Mouse (Mus musculus) B cell, adult 2 months (primary cell): Measurements from ENCODE around the gene Gpat3.

Source experiments
- DNase-seq, 2 experiments: peaks; one replicate each; pipeline ENCODE4 v3.0.0; 2022

The Gpat3 gene

DNA sequence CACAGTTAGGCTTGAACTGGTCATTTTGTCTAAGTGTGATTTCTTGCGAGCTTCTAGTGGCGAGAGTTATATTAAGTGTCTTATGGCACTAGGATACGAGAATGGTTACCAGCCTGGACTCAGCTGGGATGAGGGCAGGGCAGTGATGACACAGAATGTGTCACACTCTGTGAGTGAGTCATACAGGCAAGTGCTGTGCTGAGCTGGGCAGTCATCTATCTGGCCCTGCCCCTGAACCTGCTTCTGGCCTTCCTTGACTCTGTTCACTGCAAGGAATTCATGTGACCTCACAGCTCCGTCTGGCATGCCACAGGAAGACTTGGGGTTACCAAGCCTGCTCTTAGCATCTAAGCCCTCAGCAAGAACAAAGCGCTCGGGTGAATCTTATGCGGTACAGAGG is 16.3 kb downstream of the Gpat3 start:
- no peak for DNase-seq

DNA sequence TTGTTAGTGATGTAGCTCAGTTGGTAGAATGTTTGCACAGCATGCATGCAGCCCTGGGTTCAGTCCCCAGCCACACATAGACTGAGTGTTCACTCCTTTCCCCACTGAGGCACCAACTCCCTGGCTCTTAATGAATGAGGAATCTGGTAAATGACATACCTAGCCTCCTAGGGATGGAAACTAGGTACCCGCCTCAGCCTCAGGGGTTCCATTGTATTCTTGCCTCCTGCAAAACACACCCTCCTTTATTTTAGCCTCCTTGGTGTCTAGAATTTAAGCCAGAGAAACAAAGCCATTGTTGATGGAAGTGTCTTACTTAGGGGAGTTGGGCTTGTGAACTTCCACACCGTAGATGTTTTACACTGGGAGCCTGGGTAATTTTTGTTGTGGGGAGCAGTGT is 17.6 kb downstream of the Gpat3 start:
- DNase-seq: no peak

DNA sequence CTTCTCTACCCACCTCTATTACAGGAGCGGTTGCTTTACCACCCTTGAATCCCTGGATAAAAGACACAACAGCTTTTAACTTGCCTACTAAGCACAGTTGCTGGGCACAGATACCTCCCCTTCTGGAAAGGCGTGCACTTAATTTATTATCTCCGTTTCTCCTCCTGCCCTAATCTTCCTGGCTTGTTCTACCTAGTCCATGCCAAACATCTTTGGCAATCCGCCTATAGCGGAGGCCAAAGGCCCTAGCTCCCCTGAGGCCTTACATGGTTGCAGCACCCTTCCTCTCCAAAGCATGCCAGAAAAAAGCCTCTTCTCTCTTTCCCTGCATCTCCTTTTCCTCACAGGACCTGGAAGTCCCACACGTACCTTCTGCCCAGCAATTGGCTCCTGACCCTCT is 18.9 kb downstream of the Gpat3 start:
- no peak for DNase-seq

DNA sequence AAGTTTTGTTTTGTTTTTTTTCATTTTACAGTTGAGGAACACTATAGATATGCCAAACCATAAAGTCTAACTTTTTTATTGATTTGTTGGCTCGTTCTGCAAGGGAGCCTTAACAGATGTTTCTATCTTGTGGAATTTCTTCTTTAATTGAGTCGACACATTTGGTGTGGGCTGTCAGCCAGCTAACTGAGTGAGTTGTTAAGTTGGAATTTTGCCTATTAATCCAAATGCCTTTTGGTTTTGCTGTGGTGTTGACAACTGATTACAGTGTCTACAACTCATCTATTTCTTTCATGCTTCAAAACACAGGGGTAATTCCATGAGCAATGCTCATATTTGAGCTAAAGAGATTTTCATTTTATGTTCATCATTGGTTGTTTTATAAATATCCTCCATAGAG is 20.7 kb downstream of the Gpat3 start:
- DNase-seq: no peak

DNA sequence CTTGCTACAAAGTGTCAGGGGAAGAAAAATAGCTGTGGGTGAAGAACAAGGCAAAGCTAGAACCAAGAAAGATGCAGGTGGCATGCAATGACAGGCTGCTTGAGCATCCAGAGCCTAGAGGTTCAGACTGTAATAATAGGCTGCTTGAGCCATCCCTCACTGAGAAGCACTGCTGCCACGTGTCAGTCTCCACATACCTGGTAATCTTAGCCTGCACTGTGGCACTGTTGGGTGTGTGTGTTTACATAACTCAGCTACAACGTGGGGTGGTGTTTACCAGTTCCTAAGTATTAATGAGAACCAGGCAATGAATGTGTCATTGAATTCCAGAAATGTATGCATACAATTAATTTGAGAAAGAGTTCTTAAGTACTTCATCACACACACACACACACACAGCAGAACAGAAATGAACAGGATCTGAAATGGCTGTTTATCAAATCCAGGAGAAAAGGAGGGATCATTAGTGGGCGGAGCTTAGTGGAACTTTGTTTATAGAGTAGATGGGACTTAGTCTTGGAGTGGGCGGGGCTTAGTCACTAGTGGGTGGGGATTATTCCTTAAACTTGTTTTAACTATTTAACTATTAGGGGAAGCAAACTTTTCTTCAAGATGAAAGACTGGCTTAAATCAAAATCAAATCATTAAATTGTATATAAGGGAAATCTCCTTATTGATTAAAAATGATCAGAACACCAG is 23.8 kb downstream of the Gpat3 start:
- no peak for DNase-seq

DNA sequence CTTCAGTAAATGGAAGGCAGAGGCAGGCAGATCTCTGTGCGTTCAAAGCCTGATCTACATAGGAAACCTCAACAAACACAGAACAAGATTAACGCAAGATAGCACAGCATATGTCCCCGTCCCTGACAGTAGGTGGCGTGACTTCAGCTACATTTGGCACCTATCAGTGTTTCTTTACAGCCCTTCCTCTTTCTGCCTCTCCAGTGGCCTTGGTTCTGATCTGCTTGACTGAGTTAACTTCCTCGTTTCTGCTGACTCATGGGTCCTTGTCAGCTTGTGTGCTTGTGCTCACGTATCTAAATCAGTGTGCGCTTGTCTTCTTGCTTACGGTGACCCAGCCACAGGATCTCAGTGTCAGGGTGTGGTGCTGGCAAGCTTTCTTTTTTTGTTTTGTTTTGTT is 26.5 kb downstream of the Gpat3 start:
- peak; percentile 69 to 78 for DNase-seq

DNA sequence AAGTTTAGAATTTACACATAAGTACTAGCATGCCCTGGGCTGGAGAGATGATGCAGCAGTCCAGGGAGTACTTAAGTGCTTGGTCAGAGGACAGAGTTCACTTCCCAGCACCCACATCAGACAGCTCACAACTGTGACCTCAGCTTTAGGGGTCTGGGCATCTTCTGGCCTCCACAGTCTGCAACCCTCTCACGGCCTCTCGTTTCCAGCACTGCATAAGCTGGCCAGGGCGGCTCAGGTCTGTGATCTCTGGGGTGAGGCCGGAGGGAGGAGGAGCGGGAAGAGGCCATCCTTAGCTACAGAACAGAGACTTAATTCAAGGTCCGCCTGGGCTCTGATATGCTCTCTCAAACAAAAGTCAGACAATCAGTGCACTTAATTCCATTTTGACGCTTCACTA is 29.2 kb downstream of the Gpat3 start:
- no peak for DNase-seq

DNA sequence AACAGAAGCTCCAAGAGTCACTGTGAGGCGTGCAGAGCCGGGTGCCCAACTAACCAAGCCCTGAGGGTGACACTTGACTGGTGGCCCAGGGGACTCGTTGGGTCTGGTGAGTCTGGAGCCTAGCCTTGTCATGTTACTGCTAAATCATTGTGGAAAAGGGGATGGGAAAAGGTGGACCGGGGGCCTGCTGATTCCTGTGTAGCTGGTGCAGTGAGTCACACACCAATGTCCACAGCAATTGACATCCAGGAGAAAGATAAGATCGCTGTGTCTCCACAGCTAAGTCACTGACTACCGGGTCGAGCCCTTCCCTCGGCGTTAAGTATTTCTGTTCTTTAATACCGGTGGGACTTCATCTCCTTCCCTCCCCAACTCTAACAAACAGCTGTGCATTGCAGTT is 29.7 kb downstream of the Gpat3 start:
- no peak for DNase-seq

DNA sequence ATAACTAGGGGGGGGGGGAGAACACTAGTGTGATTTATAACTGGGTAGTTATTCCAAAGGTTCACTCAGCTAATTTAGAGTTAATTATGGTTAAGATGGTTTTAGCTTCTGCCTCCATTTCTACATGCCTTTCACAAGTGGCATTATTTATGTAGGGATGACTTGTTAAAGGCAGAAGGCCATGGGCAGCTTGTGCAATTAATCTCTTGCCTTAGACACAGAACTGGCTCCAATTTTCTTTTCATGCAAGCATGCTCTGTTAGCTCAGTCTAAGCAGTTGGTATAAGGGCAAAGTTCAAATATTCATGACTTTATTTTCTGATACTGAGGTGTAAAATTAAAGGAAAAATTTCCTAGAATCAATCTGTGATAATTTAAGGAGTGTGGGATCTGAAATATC is 31.5 kb downstream of the Gpat3 start:
- no peak for DNase-seq

DNA sequence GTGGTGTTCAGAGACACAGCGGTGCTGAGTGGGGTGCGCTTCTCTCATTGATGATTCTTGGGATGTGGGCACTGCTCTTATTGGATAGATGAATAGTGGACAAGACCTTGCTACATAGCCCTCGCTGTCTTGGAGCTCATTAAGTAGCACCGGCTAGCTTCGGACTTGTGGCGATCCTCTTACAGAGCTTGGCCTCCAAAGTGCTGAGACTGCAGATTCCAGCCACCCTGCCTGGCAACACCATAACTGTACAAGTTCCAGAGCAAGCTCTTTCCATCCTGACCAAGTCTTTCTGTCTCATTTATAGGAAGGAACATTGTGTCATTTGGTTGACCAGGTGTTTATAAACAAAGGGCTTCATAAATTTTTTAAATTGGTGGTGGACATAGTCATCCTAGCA is 39.7 kb downstream of the Gpat3 start:
- DNase-seq: no peak

DNA sequence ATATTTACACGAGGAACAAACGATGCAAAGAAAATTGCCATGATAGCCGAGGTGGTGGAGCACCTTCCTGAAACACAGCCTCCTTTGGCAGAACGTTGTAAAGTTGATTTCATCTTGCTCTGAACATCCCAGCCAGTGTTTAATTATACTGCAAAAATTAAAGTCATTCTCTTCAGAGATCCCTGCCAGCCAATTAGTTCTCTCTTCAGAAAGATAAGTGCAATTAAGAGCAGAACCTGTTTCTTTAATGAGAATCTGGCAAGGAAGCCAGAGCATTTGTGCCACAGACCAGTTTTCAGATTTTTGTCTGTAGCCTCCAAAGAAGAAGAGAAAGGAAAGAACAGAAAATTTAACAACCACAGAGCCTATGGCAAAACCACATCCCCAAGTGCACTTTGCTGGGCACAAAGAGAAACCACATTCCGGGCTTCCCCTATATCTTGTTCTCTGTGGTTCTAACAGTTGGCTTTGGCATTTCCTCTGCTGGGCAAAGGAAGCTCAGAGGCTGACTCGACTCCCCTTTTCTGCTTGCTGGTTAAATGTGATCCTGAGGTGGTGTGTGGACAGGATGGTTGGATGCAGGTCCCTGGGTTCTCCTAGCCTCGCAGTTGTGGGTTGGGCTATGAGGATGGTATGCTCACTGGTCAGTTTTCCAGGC is 40.9 kb downstream of the Gpat3 start:
- no peak for DNase-seq

DNA sequence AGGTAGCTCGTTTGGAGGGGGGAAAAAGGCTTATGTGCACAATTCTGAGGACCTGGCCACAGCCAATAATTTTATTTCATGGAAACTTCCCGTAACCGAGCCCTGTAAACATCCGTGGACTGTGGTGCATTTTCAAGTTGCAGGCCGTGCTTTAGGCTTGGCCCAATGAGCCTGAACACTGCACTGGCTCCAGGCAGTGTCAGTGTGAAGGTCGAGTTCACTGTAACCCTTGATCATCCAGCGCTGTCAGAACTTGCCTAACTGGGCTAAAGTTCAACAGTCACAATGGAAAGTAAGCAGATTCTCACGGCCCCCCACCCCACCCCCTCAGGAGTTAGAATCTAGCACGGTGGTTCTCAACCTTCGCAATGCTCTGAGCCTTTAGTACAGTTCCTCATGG is 50.7 kb downstream of the Gpat3 start:
- no peak for DNase-seq

DNA sequence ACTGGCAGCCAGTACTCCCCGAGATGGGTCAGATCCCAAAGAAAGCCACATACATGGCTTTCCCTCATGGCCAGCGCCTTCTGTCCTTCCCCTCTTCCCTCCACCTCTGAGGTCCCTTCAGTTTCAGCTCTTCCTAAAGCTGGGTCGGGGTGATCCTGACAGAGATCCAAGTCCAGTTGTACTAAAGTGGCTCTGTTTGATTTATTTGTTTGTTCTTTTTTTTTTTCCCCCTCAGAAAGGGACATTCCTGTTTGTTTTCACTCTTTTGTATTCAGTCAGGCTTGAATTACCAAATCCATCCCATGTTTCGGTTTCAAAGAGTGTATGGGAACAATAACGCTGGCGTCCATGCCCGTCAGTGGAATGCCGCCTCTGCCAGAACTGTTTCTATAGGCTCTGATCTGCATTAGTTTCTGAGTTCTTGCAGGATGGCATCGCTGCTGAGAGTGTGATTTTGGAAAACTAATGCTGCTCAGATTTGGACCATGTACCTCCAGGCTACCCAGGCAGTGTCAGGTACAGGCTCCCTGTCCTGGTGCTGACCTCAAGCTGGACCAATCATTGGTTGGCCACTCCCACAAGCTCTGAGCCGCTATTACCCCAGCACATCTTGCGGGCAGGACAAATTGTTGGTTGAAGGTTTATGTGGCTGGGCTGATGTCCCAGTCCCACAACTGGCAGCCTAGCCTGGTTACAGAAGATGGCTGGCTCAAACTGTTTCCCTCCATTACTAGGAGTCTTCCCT is 54.4 kb downstream of the Gpat3 start:
- no peak for DNase-seq

DNA sequence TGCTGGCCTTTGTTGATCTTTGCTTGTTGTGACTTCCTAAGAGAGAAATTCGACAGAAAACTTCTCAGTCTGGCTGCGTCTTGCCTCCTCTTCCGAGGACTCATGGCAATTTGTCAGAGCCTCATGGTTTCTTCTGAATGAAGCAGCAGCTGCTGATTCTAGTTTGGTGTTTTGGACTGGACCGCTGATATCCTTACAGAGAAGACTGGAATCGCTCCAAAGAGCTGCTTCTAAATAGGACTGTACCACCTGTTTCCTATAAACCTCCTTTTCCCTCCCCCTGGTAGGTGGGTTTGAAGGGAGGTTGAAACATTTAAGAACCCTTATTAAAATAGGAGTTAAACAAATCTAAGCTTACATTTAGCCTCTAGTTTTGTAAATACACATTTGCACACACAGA is 55.5 kb downstream of the Gpat3 start:
- no peak for DNase-seq

DNA sequence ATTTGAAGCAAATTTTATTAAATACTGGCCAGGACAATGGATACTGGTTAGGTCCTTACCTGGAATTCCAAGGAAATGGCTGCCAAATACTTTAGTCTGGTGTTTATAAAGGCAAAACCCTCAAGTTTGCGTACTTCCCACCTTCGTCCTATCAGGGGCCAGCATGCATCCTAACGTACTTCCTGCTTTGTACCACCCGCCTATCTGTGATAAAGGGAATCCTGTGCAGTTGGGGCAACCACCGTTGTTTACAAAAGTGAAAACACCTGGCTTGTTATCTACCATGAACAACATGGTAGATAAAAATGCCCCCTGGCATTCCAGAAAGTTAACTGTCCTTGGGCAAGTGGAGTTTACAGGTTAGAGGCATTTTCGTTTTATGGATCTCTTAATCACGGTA is 63.0 kb downstream of the Gpat3 start:
- DNase-seq: no peak

DNA sequence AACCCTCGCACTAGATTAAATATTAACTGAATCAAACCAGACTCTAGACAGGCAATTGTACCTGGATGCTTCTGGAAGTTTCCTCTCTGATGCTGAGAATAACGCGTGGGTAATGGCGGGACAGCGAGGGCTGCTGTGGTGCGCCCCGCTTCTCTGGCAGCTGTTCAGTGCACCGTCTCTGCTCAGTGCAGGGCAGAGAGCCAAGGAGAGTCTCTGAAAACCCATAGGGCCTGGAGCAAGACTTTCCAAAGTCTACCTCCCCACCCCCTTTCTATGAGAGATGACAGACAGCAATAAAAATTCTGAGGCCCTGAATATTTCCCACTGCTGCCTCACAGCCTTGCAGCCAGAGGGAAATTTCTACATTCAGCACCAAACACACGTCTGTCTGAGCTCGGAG is 63.4 kb downstream of the Gpat3 start:
- no peak for DNase-seq

DNA sequence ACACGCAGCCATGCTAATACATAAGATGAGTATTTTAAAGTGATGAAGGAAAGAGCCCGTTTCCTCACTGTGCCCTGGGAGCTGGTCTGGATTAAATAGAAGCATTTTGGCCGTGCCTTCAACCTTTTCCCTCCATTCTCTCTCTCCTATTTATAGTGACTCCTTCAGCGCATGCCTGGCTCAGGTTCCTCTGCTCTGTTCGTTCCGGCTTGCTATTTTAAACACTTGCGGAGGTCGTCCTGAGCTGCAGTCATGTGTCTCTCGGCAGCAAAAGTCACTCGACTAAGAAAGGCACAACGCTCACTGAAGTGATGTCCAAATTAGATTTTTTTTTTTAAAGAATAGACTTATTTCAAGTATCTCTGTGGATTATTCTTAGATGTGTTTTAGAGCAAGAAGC is 64.2 kb downstream of the Gpat3 start:
- no peak for DNase-seq

DNA sequence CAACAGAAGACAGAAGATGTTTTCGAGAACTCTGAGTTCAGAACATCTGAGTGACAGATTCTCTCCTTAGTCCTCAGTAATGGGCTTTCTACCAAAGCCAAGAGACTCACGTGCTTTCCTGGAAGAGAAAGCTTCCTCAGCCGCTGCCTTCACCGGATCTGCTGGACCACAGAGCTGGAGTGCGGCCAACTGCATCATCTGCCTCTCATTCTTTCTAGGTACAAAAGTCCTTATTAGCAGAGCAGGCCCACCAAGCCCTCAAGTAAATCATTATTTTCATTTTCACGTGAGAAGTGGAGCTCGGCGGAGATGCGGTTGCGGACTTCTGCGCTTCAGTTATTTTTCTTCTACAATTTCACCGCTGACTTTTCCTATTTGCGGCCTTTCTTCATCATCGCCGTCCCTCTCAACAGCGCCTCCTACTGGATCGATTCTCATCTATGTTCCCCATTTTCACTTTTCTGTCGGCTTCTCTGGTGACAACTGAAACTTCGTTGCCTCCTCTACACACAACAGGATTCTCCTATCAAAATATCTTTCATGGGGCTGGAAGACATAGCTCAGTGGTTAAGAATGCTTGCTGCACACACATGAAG is 66.1 kb downstream of the Gpat3 start:
- peak; percentile 62 to 66 for DNase-seq

DNA sequence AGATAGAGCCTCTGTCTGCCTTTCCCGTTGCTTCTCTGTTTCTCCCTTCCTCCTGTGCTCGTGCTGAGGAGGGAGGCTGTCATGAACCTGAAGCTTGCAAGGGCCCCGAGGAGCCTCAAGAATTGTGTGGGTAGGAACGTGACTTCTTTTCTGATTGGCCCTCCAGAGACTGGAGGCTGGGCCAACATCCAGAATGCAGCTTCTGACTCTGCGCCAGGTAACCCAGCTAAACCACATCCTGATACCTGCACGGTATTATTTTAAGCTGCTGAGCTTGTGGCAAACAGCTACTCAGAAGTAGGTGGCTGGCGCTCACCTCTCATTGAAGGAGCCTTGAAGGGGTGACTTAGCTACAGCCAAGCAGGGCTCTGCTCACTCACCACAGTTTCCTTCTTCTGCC is 66.9 kb downstream of the Gpat3 start:
- no peak for DNase-seq

DNA sequence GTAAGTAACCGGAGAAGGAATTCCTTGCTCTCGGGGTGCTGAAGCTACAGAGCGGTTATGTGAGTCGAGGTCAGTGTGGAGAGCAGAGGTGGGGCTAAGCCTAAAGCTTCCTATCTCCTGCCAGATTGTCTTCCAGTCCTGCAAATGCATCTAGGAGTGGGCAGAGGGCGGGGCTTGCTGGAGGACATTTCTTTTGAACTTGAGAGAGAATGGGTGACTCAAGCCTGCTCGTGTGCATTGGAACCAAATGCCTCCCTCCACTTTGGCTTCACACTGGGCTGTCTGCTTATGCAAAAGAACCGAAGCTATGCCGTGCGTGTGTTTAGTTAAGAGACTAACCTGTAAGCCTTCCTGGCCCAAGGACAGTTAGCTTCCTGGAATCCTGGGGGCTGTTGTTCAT is 67.8 kb downstream of the Gpat3 start:
- DNase-seq: no peak

DNA sequence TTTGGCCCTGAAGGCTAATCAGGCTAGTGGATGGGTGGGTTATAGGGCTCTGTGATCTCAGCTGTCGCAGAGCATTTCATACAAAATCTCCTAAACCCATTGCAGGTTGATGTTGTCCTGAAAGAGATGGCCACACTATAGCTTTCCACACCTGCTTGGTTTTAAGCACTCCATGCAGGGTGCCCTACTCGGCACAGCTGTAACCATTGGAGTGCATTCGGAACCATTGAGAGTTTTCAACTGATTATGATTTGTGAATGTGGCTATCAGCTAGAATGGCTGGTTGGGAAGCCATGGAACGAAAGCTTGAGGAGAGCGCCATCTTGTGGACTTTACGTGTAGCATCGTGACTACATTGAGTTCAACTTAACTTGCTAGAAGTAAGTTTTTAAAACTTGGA is 69.5 kb downstream of the Gpat3 start:
- DNase-seq: peak; percentile 69 to 71

DNA sequence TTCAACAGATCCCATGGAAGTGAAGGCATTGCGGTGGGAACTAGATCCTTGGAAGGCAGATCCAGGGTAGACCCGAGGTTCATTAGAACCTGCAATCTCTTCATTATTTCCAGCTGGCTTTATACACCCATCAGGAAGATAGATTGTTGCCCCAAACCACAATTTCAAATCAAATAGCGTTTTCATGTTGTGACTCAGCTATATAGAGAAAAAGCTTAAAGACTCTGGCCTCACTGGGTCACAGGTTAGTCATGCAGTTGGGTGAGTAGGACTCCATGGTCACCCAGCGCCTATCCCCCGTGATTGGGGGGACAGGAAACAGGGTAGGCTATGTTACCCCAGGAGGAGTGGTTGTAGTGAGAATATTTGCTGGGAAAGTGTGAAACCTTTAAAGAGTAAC is 69.9 kb downstream of the Gpat3 start:
- peak in 1 of 2 experiments; percentile 14 for DNase-seq

DNA sequence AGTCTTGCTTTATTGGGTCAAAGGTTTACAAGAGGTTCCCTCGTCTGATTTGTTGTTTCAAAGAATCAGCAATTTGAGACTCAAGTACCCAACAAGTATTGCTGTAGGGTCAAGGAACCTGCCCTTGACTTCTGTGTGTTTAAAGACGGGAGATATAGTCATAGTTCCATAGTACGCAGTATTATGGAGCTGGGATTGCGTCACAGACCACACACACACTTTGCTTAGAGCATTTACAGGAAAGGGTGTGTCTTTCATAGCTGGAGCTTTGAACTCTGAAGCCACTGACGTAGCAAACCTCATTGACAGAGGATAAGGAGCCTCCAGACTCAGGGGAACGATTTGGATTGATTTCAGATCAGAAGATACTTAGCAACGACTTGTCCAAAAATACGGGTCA is 70.9 kb downstream of the Gpat3 start:
- no peak for DNase-seq

DNA sequence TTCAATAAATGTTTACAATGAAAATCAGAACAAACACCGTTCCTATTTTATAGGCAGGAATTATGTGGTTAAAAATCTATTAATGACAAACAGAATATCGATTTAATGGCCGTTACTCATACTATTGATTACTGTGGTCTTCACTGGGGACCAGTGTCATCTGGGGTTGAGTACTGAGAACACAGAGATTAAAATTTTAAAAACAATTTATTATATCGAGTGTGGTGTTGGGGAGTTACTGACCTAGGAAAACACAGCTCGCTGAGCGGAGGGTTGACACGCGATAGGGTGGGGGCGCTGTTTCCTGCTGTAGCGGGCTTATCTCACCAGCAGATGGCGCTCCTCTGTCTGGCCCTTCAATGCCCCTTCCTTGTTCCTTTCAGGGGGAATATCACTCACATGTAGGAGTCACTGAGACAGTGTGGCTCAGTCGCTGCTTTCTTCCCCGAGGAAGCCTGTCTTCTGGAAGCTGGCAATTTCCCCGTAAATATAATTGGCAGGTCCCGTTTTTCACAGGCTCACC is 71.8 kb downstream of the Gpat3 start:
- DNase-seq: peak; percentile 82
